Mouse (Mus musculus) kidney, embryonic 16.5 days (tissue): ENCODE data around the gene Cadm1. TPM values are rescaled to one million over a fixed set of nuclear protein-coding genes. Genes with fewer than 3 reads are reported as not detected.

Experiments
- ATAC-seq: fragments of 200-750 bp; cut with Nextera tagmentation; 2 replicates; pipeline ENCODE4 v1.8.0; 2017; ENCODE audit warnings: moderate TSS enrichment; ENCODE audit not compliant: low FRiP score, low TSS enrichment
- H3K27ac ChIP-seq: fragments of 300-500 bp; sonication (generic); 2 replicates; pipeline ENCODE4 v1.5.1; 2014; ENCODE audit warnings: low read length
- H3K27me3 ChIP-seq: fragments of 300-500 bp; sonication (generic); 2 replicates; pipeline ENCODE4 v1.6.1; 2014; ENCODE audit warnings: low read length, control low read depth, mixed read lengths; ENCODE audit not compliant: insufficient read depth
- H3K36me3 ChIP-seq: fragments of 300-500 bp; sonication (generic); 2 replicates; pipeline ENCODE4 v1.6.1; 2014; ENCODE audit warnings: low read length, control low read depth, mixed read lengths; ENCODE audit not compliant: insufficient read depth
- H3K4me1 ChIP-seq: fragments of 300-500 bp; sonication (generic); 2 replicates; pipeline ENCODE4 v1.6.1; 2014; ENCODE audit warnings: low read length, control low read depth, mixed read lengths; ENCODE audit not compliant: insufficient read depth
- H3K4me2 ChIP-seq: fragments of 300-500 bp; sonication (generic); replicated peaks from 2 replicates; pipeline ENCODE4 v1.6.1; 2014; ENCODE audit warnings: low read depth, low read length
- H3K4me3 ChIP-seq: fragments of 300-500 bp; sonication (generic); 2 replicates; pipeline ENCODE4 v1.5.1; 2014; ENCODE audit warnings: mild to moderate bottlenecking, low read length
- H3K9ac ChIP-seq: fragments of 300-500 bp; sonication (generic); replicated peaks from 2 replicates; pipeline ENCODE4 v1.6.1; 2014; ENCODE audit warnings: low read length
- H3K9me3 ChIP-seq: fragments of 300-500 bp; sonication (generic); 2 replicates; pipeline ENCODE4 v1.6.1; 2016; ENCODE audit warnings: low read length, control low read depth
- WGBS: fragments of 180-500 bp; shearing (Covaris S2); extraction: QIAGEN DNeasy Blood & Tissue Kit; methylation state at CpG from one replicate; pipeline ENCODE4 v1.1.7; 2014; 5-methylcytosine and 5-hydroxymethylcytosine counted together
- polyA plus RNA-seq: library from polyadenylated mRNA; unstranded; fragments of >200 nt; fragmentation: Nextera tagmentation; extraction: Ambion mirVana; gene quantifications from 2 replicates; pipeline ENCODE4 v1.2.1, GENCODE M21; 2015

Cadm1 gene
- polyA plus RNA-seq, 1 experiment from 2014 or later = 64.7 TPM

DNA sequence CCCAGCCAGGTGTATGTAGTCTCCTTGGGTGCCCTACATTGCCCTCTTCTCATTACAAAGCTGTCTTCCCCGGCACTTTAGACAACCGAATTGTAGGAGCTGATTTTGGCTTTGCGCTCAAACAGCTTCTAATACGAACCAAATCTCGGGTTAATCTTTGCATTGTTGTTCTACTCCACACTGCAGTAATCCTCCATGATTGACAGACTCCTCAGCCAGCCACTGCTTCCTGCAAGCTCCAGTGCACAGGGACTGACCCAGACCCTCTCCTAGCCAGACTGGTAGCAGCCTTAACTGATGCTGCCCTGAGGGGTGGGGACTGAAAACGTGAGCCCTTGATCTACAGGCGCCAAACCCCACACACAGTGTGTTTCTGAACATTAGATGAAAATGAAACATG is 275.7 kb downstream of the Cadm1 start:
- peak; percentile 78; the same call in 1 of the 2 replicates for ATAC-seq
- no peak overlapping the region for H3K4me2 ChIP-seq
- H3K27ac ChIP-seq = no peak overlapping the region
- H3K9me3 ChIP-seq = no peaks in the 10 kb centered on the region
- H3K9ac ChIP-seq = no peak overlapping the region
- H3K36me3 ChIP-seq = no peaks in the 10 kb centered on the region
- H3K4me1 ChIP-seq = peaks cover 4% of the 10 kb centered on the region; the same call in 1 of the 2 replicates
- 64% methylated on average over 7 of the region's 7 CpGs for WGBS
- H3K4me3 ChIP-seq = no peak overlapping the region
- H3K27me3 ChIP-seq = no peaks in the 10 kb centered on the region

DNA sequence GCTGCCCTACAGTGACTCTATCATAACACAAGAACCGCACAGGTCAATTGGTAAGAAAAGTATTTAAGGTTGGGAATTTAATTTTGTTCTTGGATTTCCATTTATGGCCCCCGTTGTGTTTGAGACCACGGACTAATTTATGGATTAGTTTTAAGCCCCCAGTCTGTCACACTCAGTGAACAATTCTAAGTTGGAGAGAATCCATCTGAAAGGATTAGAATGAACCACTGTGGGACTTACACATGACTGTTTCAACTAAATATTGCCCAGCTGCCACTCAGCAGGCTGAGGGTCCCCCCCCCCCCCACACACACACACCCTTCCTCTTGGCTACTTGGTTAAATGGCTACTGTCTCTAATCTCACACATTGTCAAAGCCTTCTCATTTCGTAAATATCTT is 295.7 kb downstream of the Cadm1 start:
- Histone ChIP-seq H3K4me3 (no peak overlapping the region), H3K36me3 (no peaks in the 10 kb centered on the region), H3K27ac (no peak overlapping the region), H3K4me2 (no peak overlapping the region), H3K4me1 (peaks cover 7% of the 10 kb centered on the region), H3K27me3 (no peaks in the 10 kb centered on the region), H3K9ac (no peak overlapping the region), H3K9me3 (no peaks in the 10 kb centered on the region)
- WGBS = 61% methylated on average over 4 of the region's 4 CpGs
- ATAC-seq = no peak

DNA sequence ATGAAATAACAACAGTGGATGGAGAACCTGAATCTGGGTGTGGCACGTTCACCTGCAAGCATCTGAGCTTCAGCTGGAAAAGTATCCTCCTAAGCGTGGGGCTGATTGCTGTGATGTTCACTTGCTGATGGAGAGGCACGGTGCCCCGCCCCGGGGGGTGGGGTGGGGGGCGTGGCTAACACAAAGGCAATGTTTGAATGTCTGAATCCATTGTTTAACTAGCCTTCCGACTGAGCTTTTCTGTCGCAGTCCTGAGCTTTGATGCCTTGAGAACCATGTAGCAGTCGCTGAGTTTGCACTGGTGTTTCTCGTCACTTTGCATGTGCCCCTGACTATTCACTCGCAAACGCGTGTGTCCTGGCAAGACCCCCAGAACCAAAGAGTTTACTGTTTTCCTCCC is 298.8 kb downstream of the Cadm1 start:
- H3K4me1 ChIP-seq = peaks cover 7% of the 10 kb centered on the region
- no peak for ATAC-seq
- WGBS = 13% methylated on average over 13 of the region's 13 CpGs

DNA sequence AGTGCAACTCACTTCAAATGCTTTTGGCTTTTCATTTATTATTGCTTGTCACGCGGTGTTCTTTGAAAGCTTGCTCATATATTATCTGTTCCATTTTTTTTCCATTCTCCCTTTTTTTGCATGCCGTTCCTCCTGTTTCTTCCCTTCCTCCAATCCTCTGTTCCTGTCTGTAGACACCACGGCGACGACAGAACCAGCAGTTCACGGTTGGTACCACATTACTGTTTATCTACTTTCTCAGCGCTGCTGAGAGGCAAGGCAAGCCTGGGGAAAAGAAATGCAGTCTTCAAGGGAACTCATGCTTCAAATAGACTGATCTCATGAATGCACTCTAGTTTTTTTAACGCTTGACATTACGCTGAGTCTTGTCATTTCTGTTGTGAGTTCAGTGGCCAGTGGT is 299.2 kb downstream of the Cadm1 start:
- Histone ChIP-seq H3K9ac (peak overlapping the region; percentile 36; the same call in 1 of the 2 replicates), H3K4me1 (peaks cover 7% of the 10 kb centered on the region), H3K4me2 (peak overlapping the region; percentile 46), H3K36me3 (no peaks in the 10 kb centered on the region), H3K4me3 (peak overlapping the region; percentile 21; the same call in 1 of the 2 replicates), H3K9me3 (no peaks in the 10 kb centered on the region), H3K27me3 (no peaks in the 10 kb centered on the region), H3K27ac (no peak overlapping the region)
- 44% methylated on average over 10 of the region's 10 CpGs for WGBS
- no peak for ATAC-seq

More for the DNA sequence above, 298.8 kb downstream of the Cadm1 start:
- peak overlapping the region; percentile 36; the same call in 1 of the 2 replicates for H3K9ac ChIP-seq
- H3K4me2 ChIP-seq = peak overlapping the region; percentile 46
- no peaks in the 10 kb centered on the region for H3K27me3 ChIP-seq
- H3K27ac ChIP-seq = no peak overlapping the region
- H3K4me3 ChIP-seq = peak overlapping the region; percentile 21; the same call in 1 of the 2 replicates
- no peaks in the 10 kb centered on the region for H3K36me3 ChIP-seq
- H3K9me3 ChIP-seq = no peaks in the 10 kb centered on the region

DNA sequence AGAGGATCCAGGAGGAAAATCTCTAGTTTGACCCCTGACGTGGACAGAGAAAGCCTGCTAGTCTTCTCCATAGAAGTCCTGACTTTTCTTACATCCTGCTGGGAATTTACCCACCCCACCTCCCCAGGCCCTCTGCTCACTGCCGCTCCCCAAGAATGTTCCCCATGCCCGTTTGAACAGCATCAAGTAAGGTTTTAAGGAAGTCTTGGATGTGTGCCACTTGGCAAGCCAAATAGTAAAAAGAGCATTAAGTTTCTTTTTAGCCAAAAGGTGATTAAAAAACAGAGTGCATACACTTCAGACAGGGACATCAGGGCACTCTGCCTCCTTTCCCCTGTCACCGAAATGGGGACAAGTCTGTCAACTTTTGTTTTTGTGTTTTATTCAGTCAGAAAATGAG is 299.9 kb downstream of the Cadm1 start:
- Histone ChIP-seq H3K4me3 (no peak overlapping the region), H3K27me3 (no peaks in the 10 kb centered on the region), H3K27ac (no peak overlapping the region), H3K9ac (no peak overlapping the region), H3K4me2 (no peak overlapping the region), H3K36me3 (no peaks in the 10 kb centered on the region), H3K4me1 (peaks cover 11% of the 10 kb centered on the region), H3K9me3 (no peaks in the 10 kb centered on the region)
- no peak for ATAC-seq
- 65% methylated on average over 4 of the region's 4 CpGs for WGBS

DNA sequence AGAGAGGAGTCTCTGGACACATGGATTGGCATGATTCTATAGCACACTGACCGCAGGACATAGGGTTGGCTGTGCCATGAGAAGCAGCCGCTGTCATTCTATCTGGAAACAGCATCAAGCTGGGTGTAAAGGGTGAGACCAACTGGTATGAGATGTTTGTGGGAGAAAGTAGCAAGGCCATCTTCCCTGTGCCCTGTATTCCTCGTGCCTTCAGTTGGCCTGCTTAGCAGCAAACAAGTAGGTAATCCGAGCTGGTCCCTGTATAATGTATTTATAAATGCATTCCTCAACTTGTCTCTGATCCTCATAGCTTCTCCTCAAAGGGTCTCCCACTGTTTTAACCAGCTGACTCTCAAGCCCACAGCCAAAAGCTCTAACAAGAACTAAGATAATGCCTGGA is 301.4 kb downstream of the Cadm1 start:
- ATAC-seq = no peak
- no peak overlapping the region for H3K9ac ChIP-seq
- H3K4me3 ChIP-seq = no peak overlapping the region
- 75% methylated on average over 4 of the region's 4 CpGs for WGBS
- H3K27me3 ChIP-seq = no peaks in the 10 kb centered on the region
- H3K36me3 ChIP-seq = no peaks in the 10 kb centered on the region
- H3K27ac ChIP-seq = no peak overlapping the region
- H3K4me2 ChIP-seq = no peak overlapping the region
- peaks cover 12% of the 10 kb centered on the region for H3K4me1 ChIP-seq
- H3K9me3 ChIP-seq = no peaks in the 10 kb centered on the region

DNA sequence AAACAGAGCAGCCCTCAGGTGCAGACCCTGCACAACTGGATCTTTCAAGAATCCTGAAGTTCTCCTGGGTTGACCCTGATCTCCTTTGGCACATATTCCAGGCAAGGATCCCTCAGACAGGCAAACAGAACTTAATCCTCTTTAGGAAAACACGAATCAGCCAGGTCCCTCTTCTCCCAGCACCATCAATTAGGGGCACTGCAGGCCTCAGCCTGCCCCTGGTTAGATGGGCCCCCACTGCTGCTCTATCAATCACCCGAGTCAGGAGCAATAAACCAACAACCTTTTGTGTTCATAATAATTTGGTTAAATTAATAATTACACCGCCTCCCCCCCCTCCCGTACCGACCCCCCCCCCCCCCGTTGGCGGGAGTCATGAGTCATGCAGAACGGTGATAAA is 308.2 kb downstream of the Cadm1 start:
- 3% methylated on average over 8 of the region's 8 CpGs for WGBS

DNA sequence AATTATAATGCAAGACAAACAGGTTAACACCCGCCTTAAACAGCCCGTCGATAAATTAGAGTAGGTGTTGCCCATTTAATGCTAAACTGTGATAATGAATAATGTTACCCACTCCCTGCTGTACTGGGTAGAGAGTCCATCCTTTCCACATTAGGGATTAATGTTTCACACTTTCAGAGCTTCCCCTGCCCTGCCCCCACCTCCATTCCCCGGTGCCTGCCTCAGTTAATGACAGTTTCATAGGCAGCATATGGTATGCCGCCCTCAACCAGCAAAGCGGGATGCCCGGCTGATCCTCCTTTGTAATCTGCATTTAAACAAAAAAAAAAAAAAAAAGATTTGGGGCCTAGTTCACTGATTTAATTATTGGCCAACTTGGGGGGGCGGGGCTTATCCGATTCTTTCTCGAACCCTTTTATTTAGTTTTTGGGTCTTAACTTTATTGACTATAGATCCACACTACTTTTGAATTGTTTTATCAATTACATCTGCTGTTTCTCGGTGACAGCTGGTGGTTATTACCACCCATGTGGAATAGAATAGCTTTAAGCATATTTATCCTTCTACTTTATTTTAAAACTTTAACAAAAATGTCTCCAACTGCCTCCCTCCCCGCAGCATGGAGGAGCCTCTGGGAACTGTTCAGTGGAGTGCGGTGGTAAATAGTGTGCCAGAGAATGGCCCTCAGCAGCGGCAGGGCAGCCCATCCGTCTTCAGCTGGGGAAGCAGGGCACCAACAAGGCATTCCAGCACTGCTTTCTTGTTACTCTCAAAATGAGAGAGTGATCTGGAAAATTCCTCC is 309.1 kb downstream of the Cadm1 start:
- Histone ChIP-seq H3K9ac (no peak overlapping the region), H3K27me3 (no peaks in the 10 kb centered on the region), H3K27ac (no peak overlapping the region), H3K4me2 (no peak overlapping the region), H3K9me3 (no peaks in the 10 kb centered on the region), H3K4me3 (no peak overlapping the region), H3K4me1 (peaks cover 21% of the 10 kb centered on the region), H3K36me3 (no peaks in the 10 kb centered on the region)
- 32% methylated on average over 15 of the region's 15 CpGs for WGBS
- peak; percentile 76 for ATAC-seq

More for the DNA sequence above, 308.2 kb downstream of the Cadm1 start:
- no peak overlapping the region for H3K4me2 ChIP-seq
- no peaks in the 10 kb centered on the region for H3K36me3 ChIP-seq
- H3K27ac ChIP-seq = no peak overlapping the region
- ATAC-seq = no peak
- peaks cover 21% of the 10 kb centered on the region for H3K4me1 ChIP-seq
- H3K9me3 ChIP-seq = no peaks in the 10 kb centered on the region
- H3K4me3 ChIP-seq = no peak overlapping the region
- no peak overlapping the region for H3K9ac ChIP-seq
- H3K27me3 ChIP-seq = no peaks in the 10 kb centered on the region

DNA sequence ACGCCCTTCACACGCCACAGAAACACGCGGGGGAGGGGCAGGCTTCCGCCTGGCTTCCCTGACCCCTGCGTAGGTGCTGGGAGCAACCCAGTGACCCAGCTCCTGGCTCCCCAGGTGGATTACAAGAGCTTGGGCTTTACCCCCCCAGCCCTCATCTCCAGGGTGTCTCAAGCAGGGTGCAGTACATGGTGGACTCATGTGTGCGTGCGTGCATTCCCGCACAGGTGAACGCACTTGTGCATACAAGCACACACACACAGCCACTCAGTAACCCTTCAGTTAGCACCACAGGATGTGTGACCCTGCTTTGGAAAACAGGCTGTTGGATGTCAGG is 309.7 kb downstream of the Cadm1 start:
- Histone ChIP-seq H3K9me3 (no peaks in the 10 kb centered on the region), H3K4me3 (no peak overlapping the region), H3K4me1 (peaks cover 19% of the 10 kb centered on the region), H3K36me3 (no peaks in the 10 kb centered on the region), H3K4me2 (no peak overlapping the region), H3K9ac (no peak overlapping the region), H3K27ac (no peak overlapping the region), H3K27me3 (no peaks in the 10 kb centered on the region)
- 64% methylated on average over 10 of the region's 10 CpGs for WGBS
- peak; percentile 50; the same call in 1 of the 2 replicates for ATAC-seq

DNA sequence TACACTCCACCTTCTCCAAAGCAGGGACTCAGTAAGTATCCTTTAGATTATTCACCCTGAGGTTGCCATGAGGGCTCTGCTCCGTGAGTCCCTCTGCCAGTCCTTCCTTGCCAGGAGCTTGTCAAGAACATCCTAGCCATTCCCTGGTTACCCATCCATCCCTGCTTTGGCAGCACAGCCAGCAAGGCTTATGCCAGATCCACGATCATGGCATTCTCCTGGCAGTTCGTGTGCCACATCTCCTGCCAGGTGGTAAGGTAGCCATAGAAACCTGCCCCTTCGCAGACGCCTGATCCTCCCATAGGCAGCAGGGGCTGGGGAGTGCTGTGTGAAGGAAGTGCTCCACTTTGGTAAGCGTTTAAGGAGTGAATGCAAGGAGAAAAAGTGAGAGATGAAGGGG is 313.4 kb downstream of the Cadm1 start:
- Histone ChIP-seq H3K9me3 (no peaks in the 10 kb centered on the region), H3K4me3 (no peak overlapping the region), H3K4me2 (no peak overlapping the region), H3K27me3 (no peaks in the 10 kb centered on the region), H3K27ac (no peak overlapping the region), H3K36me3 (no peaks in the 10 kb centered on the region), H3K4me1 (peaks cover 31% of the 10 kb centered on the region), H3K9ac (no peak overlapping the region)
- no peak for ATAC-seq
- WGBS = 79% methylated on average over 6 of the region's 6 CpGs
